Mouse (Mus musculus) embryo, embryonic 9.5 days (tissue): ENCODE data around the gene Xrn2.

Experiments used
- DNase-seq: peaks from one replicate; pipeline ENCODE4 v3.0.0-alpha.2; 2017; ENCODE audit errors: extremely low spot score

Gene Xrn2

GRCm38 (mm10) chr2:147053229-147053892, 40.6 kb downstream of the Xrn2 start:
- DNase-seq: no peak

- DNase-seq: no peak
Measured at GRCm38 (mm10) chr2:147067480-147068246, 54.9 kb downstream of the Xrn2 start.

GRCm38 (mm10) chr2:147069077-147069476, 56.3 kb downstream of the Xrn2 start:
- DNase-seq: no peak

DNA sequence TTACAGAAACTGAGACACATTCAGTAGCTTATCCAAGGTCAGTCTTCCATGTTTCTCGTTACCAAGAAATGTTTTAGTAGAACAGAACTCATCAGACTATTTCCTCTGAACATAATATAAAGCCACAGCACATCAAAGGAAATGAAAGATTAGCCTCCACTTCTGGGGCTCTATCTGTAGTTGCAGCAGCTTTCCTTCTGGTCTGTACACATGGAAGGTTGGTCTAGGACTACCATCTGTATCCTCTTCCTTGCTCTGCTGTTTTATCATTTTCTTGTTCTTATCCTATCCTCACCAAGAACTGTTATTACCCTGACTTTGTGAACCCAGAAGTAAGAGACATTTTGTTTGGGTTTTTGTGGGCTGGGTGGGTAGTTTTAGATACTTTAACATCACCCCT, 57.5 kb downstream of the Xrn2 start:
- no peak for DNase-seq

DNA sequence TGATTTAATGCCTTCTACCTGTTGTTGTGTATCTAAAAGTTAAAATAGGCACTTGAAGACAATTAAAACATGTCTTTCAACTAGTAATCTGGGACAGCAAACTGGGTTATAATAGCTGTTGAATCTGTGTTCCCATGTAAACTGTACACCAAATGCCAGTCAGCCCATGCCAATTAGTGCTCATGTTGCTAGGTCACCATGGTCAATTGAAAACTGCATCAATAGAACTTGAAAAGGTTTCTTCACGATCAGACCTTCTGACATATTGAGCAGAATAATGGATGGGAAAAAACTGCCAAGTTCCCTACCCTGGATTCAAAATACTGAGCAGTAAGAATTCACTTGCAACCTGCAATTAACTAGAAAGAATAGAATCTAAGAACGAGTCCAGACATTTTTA, 61.2 kb downstream of the Xrn2 start:
- no peak for DNase-seq

- no peak for DNase-seq
Measured at GRCm38 (mm10) chr2:147074399-147074798, 61.6 kb downstream of the Xrn2 start.

DNA sequence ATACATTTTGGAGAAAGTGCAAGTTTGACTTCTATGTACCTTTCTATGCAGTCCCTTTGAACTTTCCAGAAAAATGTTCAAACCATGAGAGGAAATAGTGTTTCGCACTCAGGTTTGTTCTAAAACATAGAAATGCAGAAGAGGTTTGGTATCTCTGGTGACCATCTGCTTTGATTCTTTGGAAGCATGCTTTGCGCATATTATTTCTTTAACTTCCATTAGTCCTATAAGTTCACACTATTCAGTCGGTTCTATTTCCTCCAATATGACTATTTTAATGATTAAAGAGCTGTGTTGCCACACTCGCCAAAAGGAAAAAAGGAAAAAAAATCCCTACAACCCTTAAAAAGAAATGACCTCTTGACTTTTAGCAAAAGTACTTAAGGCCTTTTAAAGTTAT, 69.6 kb downstream of the Xrn2 start:
- no peak for DNase-seq

DNA sequence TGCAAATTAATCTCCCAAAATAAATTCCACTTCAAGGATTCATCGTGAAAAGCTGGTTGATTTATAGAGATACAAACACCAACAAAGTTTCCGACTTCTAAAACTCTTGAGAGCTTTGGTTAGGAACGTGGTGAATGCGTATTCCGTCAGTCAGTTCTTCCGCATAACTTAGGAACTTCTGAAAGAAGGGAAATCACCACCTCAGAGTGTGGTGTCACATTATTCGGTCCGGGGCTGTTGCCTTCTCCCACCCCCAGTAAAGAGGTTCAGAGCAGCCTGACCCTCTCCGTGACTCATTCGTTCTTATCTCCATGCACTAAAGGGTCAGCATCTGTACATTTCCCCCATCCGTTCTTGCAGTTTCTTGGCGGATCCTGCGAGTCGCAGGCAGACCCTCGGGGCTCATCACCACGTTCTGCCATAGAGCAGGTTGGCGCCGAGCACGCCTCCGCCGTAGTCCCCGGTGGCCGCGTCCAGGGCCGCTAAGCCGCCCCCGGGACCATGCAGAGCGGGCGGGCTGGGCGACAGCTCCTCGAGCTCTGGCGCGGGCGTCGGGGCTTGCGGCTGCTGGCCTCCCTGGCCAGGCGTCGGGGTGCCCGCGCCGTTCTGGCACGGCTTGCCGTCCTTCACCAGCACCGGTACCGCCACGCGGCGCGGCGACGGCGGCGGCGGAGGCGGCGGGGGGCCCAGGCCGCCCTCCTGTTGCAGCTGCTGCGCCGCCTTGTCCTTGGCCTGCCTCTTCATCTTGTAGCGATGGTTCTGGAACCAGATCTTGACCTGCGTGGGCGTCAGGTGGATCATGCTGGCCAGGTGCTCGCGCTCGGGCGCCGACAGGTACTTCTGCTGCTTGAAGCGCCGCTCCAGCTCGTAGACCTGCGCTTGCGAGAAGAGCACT, 70.9 kb downstream of the Xrn2 start:
- DNase-seq: peak; percentile 74

GRCm38 (mm10) chr2:147084366-147085071, 71.7 kb downstream of the Xrn2 start:
- peak; percentile 29 for DNase-seq

- DNase-seq: peak; percentile 40
Measured at GRCm38 (mm10) chr2:147085072-147085870, 72.5 kb downstream of the Xrn2 start, which contains the start of gene Nkx2-4. TSS of gene Nkx2-4 (minus strand) at chr2:147085445.

DNA sequence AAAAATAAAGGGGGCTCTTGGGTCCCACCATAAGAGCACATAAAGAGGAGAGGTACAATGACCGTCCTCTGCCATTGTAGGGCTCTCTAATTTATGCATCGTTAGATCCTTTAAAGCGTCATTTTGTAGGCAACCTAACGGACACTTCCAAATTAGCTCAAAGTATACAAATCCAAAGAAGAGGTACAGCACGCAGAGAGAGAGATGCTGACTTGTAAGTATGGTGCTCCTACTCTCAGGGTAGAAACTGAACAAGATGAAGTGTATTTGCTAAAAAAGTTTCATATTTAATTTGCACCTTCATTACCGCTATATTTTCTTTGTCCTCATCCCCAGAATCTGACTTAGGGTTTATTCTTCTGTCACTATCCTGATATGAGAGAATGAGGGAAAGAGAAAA, 73.1 kb downstream of the Xrn2 start:
- peak; percentile 19 for DNase-seq

DNA sequence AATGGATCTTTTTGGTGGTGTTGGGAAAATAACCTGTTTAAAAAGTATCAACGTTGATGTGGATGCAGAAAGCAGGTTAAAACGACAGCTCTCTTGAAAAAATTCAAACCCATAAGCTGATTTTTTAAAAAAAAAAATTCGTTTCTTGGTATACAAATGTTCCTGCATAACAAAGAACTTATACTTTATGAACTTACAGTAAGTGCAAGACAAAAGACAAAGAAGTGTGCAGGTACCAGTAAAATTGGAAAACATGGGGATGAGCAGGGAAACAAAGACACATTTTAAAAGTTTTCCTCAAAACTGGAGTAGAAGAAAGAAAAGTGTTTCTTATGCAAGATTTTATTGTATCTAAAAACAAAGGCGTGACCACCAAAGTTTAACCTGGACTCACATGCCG, 73.6 kb downstream of the Xrn2 start:
- DNase-seq: no peak

- DNase-seq: no peak
Measured at GRCm38 (mm10) chr2:147119736-147120135, 106.9 kb downstream of the Xrn2 start.

- no peak for DNase-seq
Measured at GRCm38 (mm10) chr2:147127366-147127765, 114.6 kb downstream of the Xrn2 start.
